Mouse (Mus musculus): ENCODE measurements at regions not wholly inside any gene's neighbourhood (a gene's known extent, or its start where the extent isn't known, plus 50 kb on each side); places are given as distances from the start of the nearest gene placed in this dataset.

DNA sequence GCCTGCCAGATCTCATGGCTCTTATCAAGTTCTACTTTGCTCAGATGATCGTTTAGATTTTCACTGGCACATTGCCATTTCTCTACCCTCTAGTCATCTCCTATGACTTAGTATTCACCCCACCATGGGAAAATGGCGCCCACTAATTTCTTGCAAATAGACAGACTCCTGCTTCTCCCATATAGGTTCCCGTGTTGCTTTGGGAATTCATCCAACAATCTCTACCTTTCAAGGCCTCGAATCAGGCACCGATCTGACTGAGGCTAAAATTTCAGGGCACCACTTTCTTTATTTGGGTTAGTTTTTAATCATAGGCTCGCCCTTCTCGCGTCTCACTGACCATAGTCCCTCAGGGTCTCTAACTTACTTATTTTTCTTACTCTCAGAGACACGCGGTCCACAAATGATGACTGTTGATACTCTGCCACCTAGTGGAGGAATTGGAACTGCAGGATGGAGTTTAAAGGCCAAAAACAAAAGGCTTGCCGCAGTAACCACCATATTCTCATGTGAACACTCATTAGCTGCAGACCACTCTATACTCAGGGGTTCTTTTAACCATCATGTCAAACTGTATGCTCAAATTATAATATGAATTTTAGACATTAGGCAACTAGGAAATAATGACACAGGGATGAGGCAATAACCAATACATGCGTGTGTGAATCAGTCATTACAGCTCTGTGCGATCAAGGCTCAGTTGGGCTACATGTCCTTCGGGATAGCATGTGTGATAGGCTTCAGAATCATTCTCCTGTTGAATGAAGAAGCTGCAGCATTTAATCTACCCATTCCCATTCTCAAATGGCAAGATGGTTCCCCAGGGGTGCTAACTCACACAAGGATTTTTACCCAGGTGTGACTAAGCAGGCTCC, 119.5 kb upstream of the Nhs start:
- H3K27me3 ChIP-seq (replicated peaks; ENCODE audit: control insufficient read depth, insufficient read depth, low read length): no peaks in the 10 kb centered on the region
- H3K9me3 ChIP-seq (ENCODE audit: control insufficient read depth): no peaks in the 10 kb centered on the region
- TF ChIP-seq CTCF (IDR thresholded peaks at IDR 0.05; ENCODE audit: low read depth): peak; percentile 76
- H3K27ac ChIP-seq (ENCODE audit: low read depth, low read length): no peak overlapping the region
- H3K36me3 ChIP-seq (ENCODE audit: control insufficient read depth, insufficient read depth): no peaks in the 10 kb centered on the region
- H3K4me2 ChIP-seq (replicated peaks; ENCODE audit: low read depth): no peak overlapping the region
- H3K4me1 ChIP-seq (replicated peaks; ENCODE audit: control insufficient read depth, insufficient read depth, low read length): no peaks in the 10 kb centered on the region
- no peak overlapping the region for H3K9ac ChIP-seq (ENCODE audit: low read depth, low read length)
- 57% methylated on average over 14 of the region's 14 CpGs for WGBS
- ATAC-seq: no peak
- no peak overlapping the region for H3K4me3 ChIP-seq (ENCODE audit: low read depth, low read length)

DNA sequence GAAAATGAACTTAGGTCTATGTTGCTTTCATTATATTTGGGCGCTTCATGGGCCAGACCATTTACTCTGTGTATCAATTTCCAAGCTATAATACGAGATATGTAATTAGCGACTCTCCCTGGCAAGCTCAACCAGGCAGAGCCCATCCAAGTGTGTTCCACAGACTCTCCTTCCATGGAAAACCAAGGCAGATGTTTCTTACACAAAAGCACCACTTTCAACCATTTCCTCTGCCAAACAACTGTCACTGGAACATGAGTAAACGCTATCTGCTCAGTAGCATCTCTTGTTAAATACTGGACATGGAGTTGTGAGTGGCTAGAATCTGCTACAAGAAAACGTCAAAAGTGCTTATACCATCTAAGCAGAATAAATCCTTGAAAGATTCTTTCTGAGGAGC, 115.1 kb upstream of the Nhs start:
- no peak for ATAC-seq
- Histone ChIP-seq H3K4me1 (replicated peaks; ENCODE audit: control insufficient read depth, insufficient read depth, low read length) (no peaks in the 10 kb centered on the region), H3K27ac (ENCODE audit: low read depth, low read length) (no peak overlapping the region), H3K36me3 (ENCODE audit: control insufficient read depth, insufficient read depth) (no peaks in the 10 kb centered on the region), H3K9ac (ENCODE audit: low read depth, low read length) (no peak overlapping the region), H3K4me3 (ENCODE audit: low read depth, low read length) (no peak overlapping the region), H3K27me3 (replicated peaks; ENCODE audit: control insufficient read depth, insufficient read depth, low read length) (no peaks in the 10 kb centered on the region), H3K9me3 (ENCODE audit: control insufficient read depth) (no peaks in the 10 kb centered on the region), H3K4me2 (replicated peaks; ENCODE audit: low read depth) (no peak overlapping the region)
- WGBS: 61% methylated on average over 5 of the region's 5 CpGs
- TF ChIP-seq CTCF (IDR thresholded peaks at IDR 0.05; ENCODE audit: low read depth): no peak

DNA sequence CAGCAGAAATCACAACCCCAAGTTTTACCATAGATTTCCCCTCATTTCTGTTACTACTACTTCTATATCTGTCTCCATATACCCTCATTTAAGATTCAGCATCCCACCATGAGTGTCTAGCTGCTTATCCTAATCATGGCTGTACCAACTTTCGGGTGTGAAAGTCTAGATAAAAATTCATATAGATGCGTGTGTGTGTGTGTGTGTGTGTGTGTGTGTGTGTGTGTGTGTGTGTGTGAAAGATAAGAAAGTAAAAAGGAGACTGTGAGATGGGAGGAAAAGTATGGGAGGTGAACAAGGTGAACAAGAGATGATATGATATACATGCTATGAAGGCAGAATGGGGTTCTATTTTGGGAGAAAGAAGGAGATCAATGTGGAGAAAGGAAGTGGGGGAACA, 111.7 kb upstream of the Nhs start:
- TF ChIP-seq CTCF (IDR thresholded peaks at IDR 0.05; ENCODE audit: low read depth): no peak
- H3K4me3 ChIP-seq (ENCODE audit: low read depth, low read length): no peak overlapping the region
- no peak overlapping the region for H3K4me2 ChIP-seq (replicated peaks; ENCODE audit: low read depth)
- H3K4me1 ChIP-seq (replicated peaks; ENCODE audit: control insufficient read depth, insufficient read depth, low read length): no peaks in the 10 kb centered on the region
- H3K36me3 ChIP-seq (ENCODE audit: control insufficient read depth, insufficient read depth): no peaks in the 10 kb centered on the region
- no peak overlapping the region for H3K9ac ChIP-seq (ENCODE audit: low read depth, low read length)
- no peak overlapping the region for H3K27ac ChIP-seq (ENCODE audit: low read depth, low read length)
- WGBS: 77% methylated on average over 2 of the region's 2 CpGs
- no peaks in the 10 kb centered on the region for H3K27me3 ChIP-seq (replicated peaks; ENCODE audit: control insufficient read depth, insufficient read depth, low read length)
- no peak for ATAC-seq
- H3K9me3 ChIP-seq (ENCODE audit: control insufficient read depth): no peaks in the 10 kb centered on the region

DNA sequence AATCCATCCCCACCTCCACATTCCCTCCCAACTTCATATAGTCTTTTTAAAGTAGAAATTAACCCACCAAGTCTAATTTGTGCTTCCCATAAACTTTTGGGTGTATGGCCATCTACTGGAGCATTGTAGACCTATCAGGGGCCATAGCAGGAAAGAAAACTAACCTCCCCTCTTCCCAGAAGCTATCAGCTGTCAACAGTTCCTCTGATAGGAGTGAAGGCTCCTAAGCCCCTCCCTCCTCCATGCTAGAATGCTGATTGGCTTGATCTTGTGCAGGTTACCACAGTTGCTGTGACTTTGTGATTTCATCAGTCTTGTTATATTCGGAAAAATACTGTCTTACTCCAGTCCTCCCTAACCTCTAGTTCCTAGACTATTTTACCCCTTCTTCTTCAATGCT, 109.4 kb upstream of the Nhs start:
- 88% methylated on average over 1 of the region's 1 CpGs for WGBS
- no peak for TF ChIP-seq CTCF (IDR thresholded peaks at IDR 0.05; ENCODE audit: low read depth)
- no peak overlapping the region for H3K4me2 ChIP-seq (replicated peaks; ENCODE audit: low read depth)
- no peaks in the 10 kb centered on the region for H3K9me3 ChIP-seq (ENCODE audit: control insufficient read depth)
- H3K27ac ChIP-seq (ENCODE audit: low read depth, low read length): no peak overlapping the region
- H3K4me1 ChIP-seq (replicated peaks; ENCODE audit: control insufficient read depth, insufficient read depth, low read length): no peaks in the 10 kb centered on the region
- no peak for ATAC-seq
- no peak overlapping the region for H3K9ac ChIP-seq (ENCODE audit: low read depth, low read length)
- no peak overlapping the region for H3K4me3 ChIP-seq (ENCODE audit: low read depth, low read length)
- no peaks in the 10 kb centered on the region for H3K36me3 ChIP-seq (ENCODE audit: control insufficient read depth, insufficient read depth)
- H3K27me3 ChIP-seq (replicated peaks; ENCODE audit: control insufficient read depth, insufficient read depth, low read length): 0 out of 2 replicates have a peak, but pooled peaks cover 3% of the 10 kb centered on the region

DNA sequence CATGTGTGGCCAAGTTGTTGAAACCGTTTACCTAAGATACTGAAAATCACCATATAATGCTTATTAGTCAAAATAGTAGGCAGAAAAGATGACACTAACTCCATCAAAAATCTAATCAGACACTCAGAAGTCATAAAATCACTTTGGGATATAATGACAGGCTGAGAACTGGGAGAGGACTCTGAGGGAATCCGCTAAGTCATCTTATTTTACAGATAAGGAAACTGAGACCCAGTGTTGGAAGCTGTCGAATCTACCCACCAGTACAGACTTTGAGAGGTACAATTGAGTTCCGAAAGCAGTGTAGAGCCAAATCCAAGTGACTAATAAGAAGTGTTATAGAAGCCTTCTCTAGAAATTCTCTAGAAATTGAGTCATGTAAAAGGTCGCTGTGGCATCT, 108.6 kb upstream of the Nhs start:
- no peak overlapping the region for H3K9ac ChIP-seq (ENCODE audit: low read depth, low read length)
- 80% methylated on average over 5 of the region's 5 CpGs for WGBS
- no peaks in the 10 kb centered on the region for H3K36me3 ChIP-seq (ENCODE audit: control insufficient read depth, insufficient read depth)
- no peak for TF ChIP-seq CTCF (IDR thresholded peaks at IDR 0.05; ENCODE audit: low read depth)
- H3K27ac ChIP-seq (ENCODE audit: low read depth, low read length): no peak overlapping the region
- no peaks in the 10 kb centered on the region for H3K4me1 ChIP-seq (replicated peaks; ENCODE audit: control insufficient read depth, insufficient read depth, low read length)
- 0 out of 2 replicates have a peak, but pooled peaks cover 3% of the 10 kb centered on the region for H3K27me3 ChIP-seq (replicated peaks; ENCODE audit: control insufficient read depth, insufficient read depth, low read length)
- H3K9me3 ChIP-seq (ENCODE audit: control insufficient read depth): no peaks in the 10 kb centered on the region
- ATAC-seq: no peak
- H3K4me3 ChIP-seq (ENCODE audit: low read depth, low read length): no peak overlapping the region
- no peak overlapping the region for H3K4me2 ChIP-seq (replicated peaks; ENCODE audit: low read depth)

DNA sequence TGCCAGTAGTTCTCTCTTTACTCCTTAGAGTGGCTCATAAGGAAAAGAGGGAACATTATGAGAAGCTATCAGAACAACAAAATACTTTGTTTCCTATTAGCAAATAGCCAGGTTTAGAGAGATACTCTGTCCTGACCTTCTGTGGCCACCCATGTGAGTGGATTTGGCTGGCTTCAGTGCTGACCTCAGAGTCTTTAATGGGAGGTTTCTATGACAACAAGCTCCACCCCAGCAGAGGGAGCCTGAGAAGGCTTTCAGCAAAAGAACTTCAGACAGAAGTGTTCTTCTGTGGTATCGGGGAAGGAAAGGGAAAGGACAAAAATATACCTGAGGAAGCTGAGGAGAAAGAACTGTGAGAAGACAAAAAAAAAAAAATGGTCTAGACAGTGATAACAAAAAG, 108.1 kb upstream of the Nhs start:
- H3K9ac ChIP-seq (ENCODE audit: low read depth, low read length): no peak overlapping the region
- H3K27me3 ChIP-seq (replicated peaks; ENCODE audit: control insufficient read depth, insufficient read depth, low read length): 0 out of 2 replicates have a peak, but pooled peaks cover 3% of the 10 kb centered on the region
- no peak overlapping the region for H3K27ac ChIP-seq (ENCODE audit: low read depth, low read length)
- WGBS: 55% methylated on average over 1 of the region's 1 CpGs
- no peak for TF ChIP-seq CTCF (IDR thresholded peaks at IDR 0.05; ENCODE audit: low read depth)
- no peak overlapping the region for H3K4me3 ChIP-seq (ENCODE audit: low read depth, low read length)
- H3K4me1 ChIP-seq (replicated peaks; ENCODE audit: control insufficient read depth, insufficient read depth, low read length): no peaks in the 10 kb centered on the region
- no peak for ATAC-seq
- H3K9me3 ChIP-seq (ENCODE audit: control insufficient read depth): no peaks in the 10 kb centered on the region
- H3K36me3 ChIP-seq (ENCODE audit: control insufficient read depth, insufficient read depth): no peaks in the 10 kb centered on the region
- H3K4me2 ChIP-seq (replicated peaks; ENCODE audit: low read depth): no peak overlapping the region
